24 mouse cellular contexts compared by ENCODE assay signal in genomic region chr1:144202939-144203338, GRCm38 (mm10). TPM values are rescaled to one million over a fixed set of nuclear protein-coding genes. Genes with fewer than 3 reads are reported as not detected.
DNase-seq lines count a peak whose midpoint lies in the region; ATAC-seq lines count a peak whose summit lies in the region.
"Had no signal": no experiment of that assay in that cellular context is flagged by ENCODE, and none has a peak within 500 bp of the region (broad histone marks: within the 10 kb centered on the region; RNA-seq: fewer than 3 reads in every experiment).

No protein-coding gene starts in this region.

- no peaks in the 10 kb centered on the region for H3K27me3 ChIP-seq in splenic B cell, adult 2 months (ENCODE audit: control insufficient read depth, insufficient read depth, low read length, poor library complexity, severe bottlenecking)
- no peaks in the 10 kb centered on the region for H3K27me3 ChIP-seq in hindbrain, embryonic 16.5 days (replicated peaks; ENCODE audit: control insufficient read depth, insufficient read depth, low read length)
- H3K27me3 ChIP-seq: forebrain, embryonic 12.5 days; heart, embryonic 13.5 days; neural tube, embryonic 12.5 days had no signal

- H3K27ac ChIP-seq in hindbrain, embryonic 16.5 days (ENCODE audit: low read depth, low read length): no peak overlapping the region
- H3K27ac ChIP-seq: embryonic facial prominence, embryonic 10.5 days; forebrain, embryonic 12.5 days; heart, embryonic 13.5 days; hindbrain, postnatal 0 days; kidney, postnatal 0 days; neural tube, embryonic 12.5 days had no signal

- H3K4me2 ChIP-seq in hindbrain, embryonic 16.5 days (ENCODE audit: low read length): no peak overlapping the region
- H3K4me2 ChIP-seq: forebrain, embryonic 12.5 days; heart, embryonic 13.5 days; neural tube, embryonic 12.5 days had no signal

- no peaks in the 10 kb centered on the region for H3K9me3 ChIP-seq in hindbrain, embryonic 16.5 days (ENCODE audit: control insufficient read depth, low read length)
- H3K9me3 ChIP-seq: embryonic facial prominence, embryonic 10.5 days; forebrain, embryonic 12.5 days; heart, embryonic 13.5 days; neural tube, embryonic 12.5 days had no signal

- H3K36me3 ChIP-seq in splenic B cell, adult 2 months (ENCODE audit: control insufficient read depth, insufficient read depth, low read length, poor library complexity, severe bottlenecking): no peaks in the 10 kb centered on the region
- H3K36me3 ChIP-seq in hindbrain, embryonic 16.5 days (ENCODE audit: control insufficient read depth, insufficient read depth, low read length): no peaks in the 10 kb centered on the region
- H3K36me3 ChIP-seq: embryonic facial prominence, embryonic 10.5 days; forebrain, embryonic 12.5 days; heart, embryonic 13.5 days; neural tube, embryonic 12.5 days had no signal

- H3K4me3 ChIP-seq in hindbrain, embryonic 16.5 days (ENCODE audit: low read length): no peak overlapping the region
- H3K4me3 ChIP-seq: embryonic facial prominence, embryonic 10.5 days; forebrain, embryonic 12.5 days; heart, embryonic 13.5 days; neural tube, embryonic 12.5 days had no signal

- 89% methylated on average over 4 of the region's 4 CpGs for WGBS in hindbrain, embryonic 16.5 days

- DNase-seq in CD4-positive, CD25-positive, alpha-beta regulatory T cell, adult 2 months (ENCODE audit: low read depth, low spot score): peak; percentile 58
- DNase-seq in splenic B cell, adult 2 months (ENCODE audit: low read depth, low spot score): peak; percentile 69
- DNase-seq in spleen, postnatal 36 days (ENCODE audit: low spot score in 2 of 2): no peak
- DNase-seq in testis, postnatal 10 days (ENCODE audit: low spot score): no peak
- DNase-seq: adrenal gland, postnatal 14 days; cerebellum, adult 11-12 months; cerebellum, postnatal 14 days; heart, adult 11 months; heart, postnatal 36 days; kidney, adult 18-20 months; left cerebral cortex, postnatal 4 days; liver; lung, postnatal 14 days had no signal

- no peak overlapping the region for H3K9ac ChIP-seq in hindbrain, embryonic 16.5 days (ENCODE audit: low read depth, low read length)
- H3K9ac ChIP-seq: forebrain, embryonic 12.5 days; heart, embryonic 13.5 days; neural tube, embryonic 12.5 days had no signal

- peak; percentile 78 for ATAC-seq in activated CD4-positive, CD25-positive, alpha-beta regulatory T cell, adult 4 months
- peak; percentile 92 for ATAC-seq in inflammation-experienced regulatory T-cells, adult 6 months
- ATAC-seq in hindbrain, embryonic 16.5 days: no peak
- ATAC-seq: hindbrain, postnatal 0 days; Patski had no signal

- H3K4me1 ChIP-seq in hindbrain, embryonic 16.5 days (ENCODE audit: control insufficient read depth, insufficient read depth, low read depth, low read length): no peaks in the 10 kb centered on the region
- H3K4me1 ChIP-seq: embryonic facial prominence, embryonic 10.5 days; forebrain, embryonic 12.5 days; heart, embryonic 13.5 days; neural tube, embryonic 12.5 days had no signal

RNA-seq across cellular contexts. Expression of gene Rgs13, which starts 25.8 kb away (rescaled TPM):
- under 1 TPM in 1 of 2 experiments, not detected in 1; 0.83 TPM for polyA plus RNA-seq in activated CD4-positive, CD25-positive, alpha-beta regulatory T cell, adult 4 months (2017; shearing (Covaris generic))
- 1 to 10 TPM in 1 of 3 experiments, not detected in 2; 1.1 TPM for polyA plus RNA-seq in inflammation-experienced regulatory T-cells, adult 6 months (2017; shearing (Covaris generic))
- 0.71 and 0.89 TPM in 2 replicates for polyA plus RNA-seq in hindbrain, embryonic 16.5 days (2015; fragmentation: Nextera tagmentation; extraction: Ambion mirVana)
- polyA plus RNA-seq: heart, embryonic 13.5 days; kidney, postnatal 0 days; liver, embryonic 16.5 days; Patski had no signal

RNA-seq across cellular contexts. Expression of gene Rgs1, which starts 46.1 kb away (rescaled TPM):
- polyA plus RNA-seq in activated CD4-positive, CD25-positive, alpha-beta regulatory T cell, adult 4 months (2017; shearing (Covaris generic)): 100 to 1,000 TPM; 666 to 670 TPM
- polyA plus RNA-seq in inflammation-experienced regulatory T-cells, adult 6 months (2017; shearing (Covaris generic)): 100 to 1,000 TPM; 336 to 775 (median 626) TPM
- polyA plus RNA-seq in hindbrain, embryonic 16.5 days (2015; fragmentation: Nextera tagmentation; extraction: Ambion mirVana): 0.28 TPM in 1 of 2 replicates, not detected in the other
- polyA plus RNA-seq: embryonic facial prominence, embryonic 10.5 days; forebrain, embryonic 12.5 days; heart, embryonic 13.5 days; hindbrain, postnatal 0 days; neural tube, embryonic 12.5 days; Patski had no signal

Comparison
In these comparisons a context has a peak if more than half of its experiments do, and no peak if none do; other contexts are left out.
1. DNase-seq: peak in CD4-positive, CD25-positive, alpha-beta regulatory T cell, adult 2 months (single experiment) and splenic B cell, adult 2 months (single experiment); none in spleen, postnatal 36 days (0 of 2) and testis, postnatal 10 days (single experiment).
2. RNA of gene Rgs1, which starts 46.1 kb away (polyA plus RNA-seq): 666 to 670 TPM in activated CD4-positive, CD25-positive, alpha-beta regulatory T cell, adult 4 months and 336 to 775 TPM in inflammation-experienced regulatory T-cells, adult 6 months; 0.28 TPM in hindbrain, embryonic 16.5 days; every median in the first group is over 100 times any median in the second.